Mouse (Mus musculus) ES-Bruce4 (cell line): ENCODE data around the gene Timm8a2.

ENCODE experiments used
- CTCF ChIP-seq: IDR thresholded peaks from one replicate; pipeline ENCODE4 v1.8.1; 2011; ENCODE audit warnings: low read depth, low read length
- POLR2A ChIP-seq: IDR thresholded peaks from one replicate; pipeline ENCODE4 v1.8.1; 2011; ENCODE audit warnings: low read length; ENCODE audit not compliant: insufficient read depth

DNA sequence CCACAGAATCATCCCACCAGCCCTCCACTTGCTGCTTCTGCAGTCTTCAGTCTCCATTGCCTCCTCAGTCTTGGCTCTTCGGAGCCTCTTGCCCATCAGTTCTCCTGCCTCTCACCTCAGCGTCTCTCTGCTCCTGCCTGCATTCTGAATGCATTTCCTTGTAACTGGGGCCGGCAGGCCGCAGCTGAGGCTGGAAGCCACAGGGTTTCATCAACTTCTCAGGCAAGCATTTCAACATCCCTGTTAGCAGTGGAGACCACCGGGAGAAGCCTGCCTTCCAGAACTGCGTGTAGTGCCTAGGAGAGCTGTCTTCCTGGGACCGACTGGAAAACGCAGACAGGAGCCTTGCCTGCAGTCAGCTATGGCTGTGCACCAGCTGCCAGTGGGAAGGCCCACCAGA, 13.3 kb downstream of the Timm8a2 start:
- TF ChIP-seq POLR2A: no peak
- no peak for TF ChIP-seq CTCF
